Mouse (Mus musculus) megakaryocyte, embryonic 14.5 days (primary cell): ENCODE results near the gene Dntt.

ENCODE experiments used
- FLI1 ChIP-seq: IDR thresholded peaks from 2 replicates; pipeline ENCODE4 v1.6.1; 2012; ENCODE audit warnings: low read length, inconsistent platforms, mixed read lengths
- GATA1 ChIP-seq: IDR thresholded peaks from 3 replicates; pipeline ENCODE4 v1.6.1; 2012; ENCODE audit warnings: mixed read lengths, low read length, inconsistent platforms, borderline replicate concordance

GRCm38 (mm10) chr19:41108666-41109065 is 79.6 kb downstream of the Dntt start:
- no peak for TF ChIP-seq GATA1
- TF ChIP-seq FLI1: no peak
